Mouse (Mus musculus): ENCODE measurements around the gene Cyp4f39. TPM values are rescaled to one million over a fixed set of nuclear protein-coding genes. Genes with fewer than 3 reads are reported as not detected.

The Cyp4f39 gene
- total and polyA plus RNA-seq, 2 experiments from 2014 or later = 0.16 to 4.0 TPM

DNA sequence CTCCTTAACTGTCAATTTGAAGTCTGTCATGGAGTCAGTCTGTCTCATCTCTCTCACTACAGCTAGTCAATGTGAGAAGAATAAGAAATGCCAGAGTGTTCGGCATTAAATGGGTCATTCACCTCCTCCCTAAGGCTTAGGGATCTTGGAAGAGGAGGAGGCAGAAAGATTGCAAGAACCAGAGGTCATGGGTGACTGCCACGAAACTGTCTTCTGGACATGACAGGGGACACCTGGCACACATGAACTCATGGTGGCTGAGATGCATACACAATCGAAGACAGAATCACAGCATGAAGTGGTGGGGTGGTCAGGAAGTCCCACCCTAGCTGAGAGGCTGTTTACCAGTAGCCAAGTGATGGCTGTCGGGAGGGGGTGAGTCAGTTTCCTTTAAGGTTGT lies 18.2 kb upstream of the Cyp4f39 start:
- 52% methylated on average over 4 of the region's 4 CpGs for WGBS
- no peak overlapping the region for H3K4me2 ChIP-seq (ENCODE audit: low read depth, low read length)
- TF ChIP-seq CTCF (IDR thresholded peaks at IDR 0.05; ENCODE audit: low read depth) (no peak), EP300 (IDR thresholded peaks at IDR 0.05; ENCODE audit: low read depth) (no peak)
- DNase-seq (ENCODE audit: low spot score) (no peak), ATAC-seq (ENCODE audit: insufficient read depth, low read depth) (no peak)
- H3K9ac ChIP-seq (replicated peaks; ENCODE audit: low read depth, low read length) = no peak overlapping the region
- H3K27ac ChIP-seq (ENCODE audit: low read depth) = no peak overlapping the region
- no peaks in the 10 kb centered on the region for H3K4me1 ChIP-seq (ENCODE audit: control insufficient read depth, insufficient read depth)
- no peak overlapping the region for H3K4me3 ChIP-seq (ENCODE audit: low read depth, low read length)
- no peaks in the 10 kb centered on the region for H3K36me3 ChIP-seq (replicated peaks; ENCODE audit: control insufficient read depth, insufficient read depth, low read length)
- H3K27me3 ChIP-seq (ENCODE audit: control insufficient read depth, insufficient read depth, low read length) = no peaks in the 10 kb centered on the region
- H3K9me3 ChIP-seq (replicated peaks; ENCODE audit: control insufficient read depth, low read length) = no peaks in the 10 kb centered on the region

- no peak overlapping the region for H3K27ac ChIP-seq (ENCODE audit: low read depth)
- TF ChIP-seq EP300 (IDR thresholded peaks at IDR 0.05; ENCODE audit: low read depth) = no peak
- TF ChIP-seq CTCF (IDR thresholded peaks at IDR 0.05; ENCODE audit: low read depth) = no peak
- no peak overlapping the region for H3K9ac ChIP-seq (replicated peaks; ENCODE audit: low read depth, low read length)
- ATAC-seq (ENCODE audit: insufficient read depth, low read depth) (no peak), DNase-seq (ENCODE audit: low spot score) (no peak)
- no peak overlapping the region for H3K4me3 ChIP-seq (ENCODE audit: low read depth, low read length)
- H3K27me3 ChIP-seq (ENCODE audit: control insufficient read depth, insufficient read depth, low read length) = no peaks in the 10 kb centered on the region
- no peaks in the 10 kb centered on the region for H3K4me1 ChIP-seq (ENCODE audit: control insufficient read depth, insufficient read depth)
- H3K9me3 ChIP-seq (replicated peaks; ENCODE audit: control insufficient read depth, low read length) = no peaks in the 10 kb centered on the region
- no peak overlapping the region for H3K4me2 ChIP-seq (ENCODE audit: low read depth, low read length)
- WGBS = 69% methylated on average over 5 of the region's 5 CpGs
- H3K36me3 ChIP-seq (replicated peaks; ENCODE audit: control insufficient read depth, insufficient read depth, low read length) = no peaks in the 10 kb centered on the region
Measured at GRCm38 (mm10) chr17:32435151-32435550, 17.4 kb upstream of the Cyp4f39 start.

DNA sequence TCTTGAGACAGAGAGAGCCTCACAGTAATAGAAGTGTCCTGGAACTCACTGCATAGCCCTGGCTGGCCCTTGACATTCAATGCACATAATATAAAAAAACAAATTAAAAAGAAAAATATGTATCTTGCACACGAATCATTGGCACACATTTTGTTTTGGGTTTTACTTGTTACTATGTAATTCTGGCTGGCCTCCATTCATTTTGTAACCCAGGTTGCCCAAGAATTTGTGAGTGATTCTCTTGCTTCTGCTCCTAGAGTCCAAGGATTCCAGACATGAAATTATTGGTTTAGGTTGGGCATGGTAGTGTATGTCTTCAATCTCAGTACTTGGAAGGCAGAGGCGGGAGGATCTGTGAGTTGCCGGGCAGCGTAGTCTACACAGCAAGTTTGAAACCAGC lies 15.4 kb upstream of the Cyp4f39 start:
- Histone ChIP-seq H3K27ac (ENCODE audit: low read depth) (no peak overlapping the region), H3K4me3 (ENCODE audit: low read depth, low read length) (no peak overlapping the region), H3K9me3 (replicated peaks; ENCODE audit: control insufficient read depth, low read length) (no peaks in the 10 kb centered on the region), H3K27me3 (ENCODE audit: control insufficient read depth, insufficient read depth, low read length) (no peaks in the 10 kb centered on the region), H3K36me3 (replicated peaks; ENCODE audit: control insufficient read depth, insufficient read depth, low read length) (no peaks in the 10 kb centered on the region), H3K4me1 (ENCODE audit: control insufficient read depth, insufficient read depth) (no peaks in the 10 kb centered on the region), H3K9ac (replicated peaks; ENCODE audit: low read depth, low read length) (no peak overlapping the region), H3K4me2 (ENCODE audit: low read depth, low read length) (no peak overlapping the region)
- WGBS = 85% methylated on average over 4 of the region's 4 CpGs
- no peak for DNase-seq (ENCODE audit: low spot score)
- TF ChIP-seq EP300 (IDR thresholded peaks at IDR 0.05; ENCODE audit: low read depth) (no peak), CTCF (IDR thresholded peaks at IDR 0.05; ENCODE audit: low read depth) (no peak)
- no peak for ATAC-seq (ENCODE audit: insufficient read depth, low read depth)

DNA sequence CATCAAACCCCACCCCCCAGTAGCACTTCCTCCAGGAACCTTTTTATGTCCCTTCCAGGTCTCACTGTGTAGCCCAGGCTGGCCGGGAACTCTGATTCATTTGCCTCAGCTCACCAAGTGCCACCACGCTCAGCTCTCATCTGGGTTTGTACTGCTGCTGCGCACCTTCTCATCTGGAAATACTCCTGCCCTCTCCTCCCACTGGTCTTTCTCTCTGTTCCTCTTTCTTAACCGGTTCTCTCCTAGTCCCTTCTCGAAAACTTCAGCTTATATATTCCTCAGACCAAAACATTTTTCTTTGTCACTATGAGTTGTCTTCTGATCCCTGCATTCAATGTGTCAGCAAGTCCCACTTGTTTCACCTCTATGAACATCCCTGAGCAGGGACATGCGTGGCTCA lies 9.3 kb upstream of the Cyp4f39 start:
- DNase-seq (ENCODE audit: low spot score) (no peak), ATAC-seq (ENCODE audit: insufficient read depth, low read depth) (no peak)
- no peak overlapping the region for H3K4me3 ChIP-seq (ENCODE audit: low read depth, low read length)
- H3K9me3 ChIP-seq (replicated peaks; ENCODE audit: control insufficient read depth, low read length) = no peaks in the 10 kb centered on the region
- H3K4me1 ChIP-seq (ENCODE audit: control insufficient read depth, insufficient read depth) = no peaks in the 10 kb centered on the region
- 58% methylated on average over 6 of the region's 6 CpGs for WGBS
- TF ChIP-seq CTCF (IDR thresholded peaks at IDR 0.05; ENCODE audit: low read depth) = no peak
- TF ChIP-seq EP300 (IDR thresholded peaks at IDR 0.05; ENCODE audit: low read depth) = no peak
- H3K27me3 ChIP-seq (ENCODE audit: control insufficient read depth, insufficient read depth, low read length) = no peaks in the 10 kb centered on the region; the same call in 1 of the 2 replicates
- no peak overlapping the region for H3K4me2 ChIP-seq (ENCODE audit: low read depth, low read length)
- H3K27ac ChIP-seq (ENCODE audit: low read depth) = no peak overlapping the region
- no peaks in the 10 kb centered on the region for H3K36me3 ChIP-seq (replicated peaks; ENCODE audit: control insufficient read depth, insufficient read depth, low read length)
- no peak overlapping the region for H3K9ac ChIP-seq (replicated peaks; ENCODE audit: low read depth, low read length)

DNA sequence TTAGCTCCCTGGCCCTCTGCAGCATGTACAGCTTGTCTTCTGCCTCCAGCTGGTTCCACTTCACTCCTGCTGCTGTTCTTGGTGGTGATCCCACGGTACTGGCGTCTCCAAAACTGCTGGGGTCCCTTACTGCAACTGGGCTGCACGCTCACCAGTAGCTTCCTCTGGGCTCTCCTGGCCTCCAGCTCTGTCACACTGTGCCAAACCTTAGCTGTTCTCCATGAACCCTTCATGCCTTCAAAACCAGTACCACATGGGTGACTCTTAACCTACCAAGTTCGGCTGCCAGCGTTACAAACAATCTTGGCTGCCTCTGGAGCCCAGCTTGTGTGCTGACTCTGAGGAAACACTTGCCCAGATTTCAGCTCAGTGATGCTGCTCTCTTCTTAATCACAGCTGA lies 7.5 kb upstream of the Cyp4f39 start:
- no peak overlapping the region for H3K9ac ChIP-seq (replicated peaks; ENCODE audit: low read depth, low read length)
- 57% methylated on average over 5 of the region's 5 CpGs for WGBS
- no peak overlapping the region for H3K27ac ChIP-seq (ENCODE audit: low read depth)
- ATAC-seq (ENCODE audit: insufficient read depth, low read depth) (no peak), DNase-seq (ENCODE audit: low spot score) (no peak)
- H3K9me3 ChIP-seq (replicated peaks; ENCODE audit: control insufficient read depth, low read length) = no peaks in the 10 kb centered on the region
- no peak overlapping the region for H3K4me3 ChIP-seq (ENCODE audit: low read depth, low read length)
- TF ChIP-seq EP300 (IDR thresholded peaks at IDR 0.05; ENCODE audit: low read depth) = no peak
- no peak for TF ChIP-seq CTCF (IDR thresholded peaks at IDR 0.05; ENCODE audit: low read depth)
- no peak overlapping the region for H3K4me2 ChIP-seq (ENCODE audit: low read depth, low read length)
- H3K4me1 ChIP-seq (ENCODE audit: control insufficient read depth, insufficient read depth) = no peaks in the 10 kb centered on the region
- H3K27me3 ChIP-seq (ENCODE audit: control insufficient read depth, insufficient read depth, low read length) = no peaks in the 10 kb centered on the region; the same call in 1 of the 2 replicates
- no peaks in the 10 kb centered on the region for H3K36me3 ChIP-seq (replicated peaks; ENCODE audit: control insufficient read depth, insufficient read depth, low read length)

- Histone ChIP-seq H3K27me3 (ENCODE audit: control insufficient read depth, insufficient read depth, low read length) (no peaks in the 10 kb centered on the region; the same call in 1 of the 2 replicates), H3K27ac (ENCODE audit: low read depth) (no peak overlapping the region), H3K4me2 (ENCODE audit: low read depth, low read length) (no peak overlapping the region), H3K4me1 (ENCODE audit: control insufficient read depth, insufficient read depth) (no peaks in the 10 kb centered on the region), H3K9ac (replicated peaks; ENCODE audit: low read depth, low read length) (no peak overlapping the region), H3K4me3 (ENCODE audit: low read depth, low read length) (no peak overlapping the region), H3K9me3 (replicated peaks; ENCODE audit: control insufficient read depth, low read length) (no peaks in the 10 kb centered on the region), H3K36me3 (replicated peaks; ENCODE audit: control insufficient read depth, insufficient read depth, low read length) (no peaks in the 10 kb centered on the region)
- TF ChIP-seq CTCF (IDR thresholded peaks at IDR 0.05; ENCODE audit: low read depth) (no peak), EP300 (IDR thresholded peaks at IDR 0.05; ENCODE audit: low read depth) (no peak)
- DNase-seq (ENCODE audit: low spot score) (no peak), ATAC-seq (ENCODE audit: insufficient read depth, low read depth) (no peak)
Measured at GRCm38 (mm10) chr17:32447195-32447594, 5.3 kb upstream of the Cyp4f39 start.
